Mouse (Mus musculus): ENCODE data around the gene Setd4. TPM values are rescaled to one million over a fixed set of nuclear protein-coding genes. Genes with fewer than 3 reads are reported as not detected.

Gene Setd4
- total RNA-seq (2012; rRNA removed) = 20.2 and 21.8 TPM in 2 replicates
- 23.0 and 29.7 TPM in 2 replicates for total RNA-seq (2014; rRNA removed)
- polyA plus RNA-seq (2012; ENCODE audit: insufficient read length, low read depth) = 24.6 and 32.6 TPM in 2 replicates

DNA sequence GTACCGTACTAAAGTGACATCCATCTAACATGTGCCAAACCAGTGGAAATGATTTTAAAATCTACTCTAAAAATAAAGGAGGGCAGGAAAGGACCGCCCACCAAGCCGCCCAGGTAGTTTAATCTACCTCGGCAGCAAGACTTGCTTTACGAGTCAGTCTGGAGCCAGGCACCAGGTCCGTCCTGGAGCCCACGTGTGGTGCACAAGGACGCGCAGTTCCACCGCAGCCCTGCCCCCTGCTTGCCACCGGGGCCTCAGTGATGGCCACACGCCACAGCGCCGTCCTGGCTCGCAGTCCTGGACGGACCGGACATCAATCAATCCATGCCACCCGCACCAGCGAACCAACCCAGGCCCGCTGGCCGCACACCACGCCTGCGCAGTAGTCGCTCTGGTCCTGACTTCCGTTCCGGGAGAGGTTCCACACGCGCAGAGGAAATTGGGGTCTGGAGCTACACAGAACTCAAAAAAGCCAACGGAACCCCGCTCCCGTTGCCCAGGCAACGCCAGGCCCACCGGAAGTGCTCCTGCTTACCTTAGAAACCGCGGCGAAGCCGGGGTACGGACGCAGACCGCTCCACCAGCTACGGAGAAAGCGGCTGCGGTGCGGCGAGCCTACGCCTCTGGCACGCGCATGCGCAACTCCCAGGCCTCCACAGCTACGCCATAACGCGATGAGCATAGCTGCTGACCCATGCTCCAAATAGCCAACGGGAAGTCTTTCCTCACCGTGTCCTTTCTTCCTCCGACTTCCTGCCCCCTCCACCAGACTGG, at the start of gene Setd4:
Gene Setd4 (minus strand): TSS at position 625 of the 774 bp plus-strand sequence.
- no peak for TF ChIP-seq USF2 (conservative IDR thresholded peaks at IDR 0.05; ENCODE audit: low read depth, low read length)
- TF ChIP-seq MXI1 (IDR thresholded peaks at IDR 0.05; ENCODE audit: low read depth, low read length) = peak; percentile 98
- TF ChIP-seq SIN3A (IDR thresholded peaks at IDR 0.05; ENCODE audit: low read length) = peak; percentile 95
- peak; percentile 77 for TF ChIP-seq BHLHE40 (IDR thresholded peaks at IDR 0.05; ENCODE audit: low read depth, low read length)
- no peak for TF ChIP-seq USF1 (IDR thresholded peaks at IDR 0.05; ENCODE audit: low read depth, low read length)
- TF ChIP-seq ZMIZ1 (IDR thresholded peaks at IDR 0.05; ENCODE audit: low read depth, low read length) = peak; percentile 97
- TF ChIP-seq IRF4 (IDR thresholded peaks at IDR 0.05; ENCODE audit: low read depth, low read length) = peak; percentile 92
- peak; percentile 89 for TF ChIP-seq TCF12 (IDR thresholded peaks at IDR 0.05; ENCODE audit: low read depth, low read length)
- TF ChIP-seq UBTF (IDR thresholded peaks at IDR 0.05; ENCODE audit: low read depth, low read length) = peak; percentile 77; the same call in 1 of the 2 replicates
- no peak for TF ChIP-seq JUN (IDR thresholded peaks at IDR 0.05; ENCODE audit: insufficient read depth, low read depth, low read length)
- no peak for TF ChIP-seq E2F4 (IDR thresholded peaks at IDR 0.05; ENCODE audit: insufficient replicate concordance, low read depth, low read length)
- peak; percentile 98 for TF ChIP-seq POLR2A (IDR thresholded peaks at IDR 0.05; ENCODE audit: low read depth, low read length)
- peak; percentile 90 for TF ChIP-seq MYC (IDR thresholded peaks at IDR 0.05; ENCODE audit: low read depth, low read length)
- TF ChIP-seq RCOR1 (conservative IDR thresholded peaks at IDR 0.05; ENCODE audit: low read depth, low read length) = no peak
- no peak for TF ChIP-seq CHD2 (IDR thresholded peaks at IDR 0.05; ENCODE audit: low read length)
- peak; percentile 89 for TF ChIP-seq POLR2AphosphoS2 (IDR thresholded peaks at IDR 0.05; ENCODE audit: low read depth, low read length)
- TF ChIP-seq ZNF384 (IDR thresholded peaks at IDR 0.05; ENCODE audit: low read depth, low read length) = no peak
- peak; percentile 79 for TF ChIP-seq HCFC1 (IDR thresholded peaks at IDR 0.05; ENCODE audit: low read depth, low read length)
- TF ChIP-seq ZC3H11A (IDR thresholded peaks at IDR 0.05; ENCODE audit: low read depth, low read length) = no peak
- TF ChIP-seq JUND (conservative IDR thresholded peaks at IDR 0.05; ENCODE audit: low read depth, low read length) = no peak
- TF ChIP-seq MAZ (IDR thresholded peaks at IDR 0.05; ENCODE audit: low read depth, low read length) = peak; percentile 38; the same call in 1 of the 2 replicates
- TF ChIP-seq NELFE (IDR thresholded peaks at IDR 0.05; ENCODE audit: low read depth, low read length) = peak; percentile 98
- peak; percentile 43; the same call in 1 of the 2 replicates for TF ChIP-seq ETS1 (conservative IDR thresholded peaks at IDR 0.05; ENCODE audit: low read depth, low read length)
- TF ChIP-seq RAD21 (IDR thresholded peaks at IDR 0.05; ENCODE audit: low read depth, low read length) = no peak
- TF ChIP-seq TBP (conservative IDR thresholded peaks at IDR 0.05; ENCODE audit: low read depth, low read length) = peak; percentile 75; the same call in 1 of the 2 replicates
- TF ChIP-seq MAX (IDR thresholded peaks at IDR 0.05; ENCODE audit: low read length) = peak; percentile 95
- TF ChIP-seq NRF1 (IDR thresholded peaks at IDR 0.05; ENCODE audit: low read depth, low read length) = peak; percentile 92
- no peak for TF ChIP-seq SMC3 (IDR thresholded peaks at IDR 0.05; ENCODE audit: low read depth, low read length)
- TF ChIP-seq ELF1 (IDR thresholded peaks at IDR 0.05; ENCODE audit: low read depth, low read length) = peak; percentile 88
- 0 out of 2 replicates have a peak, but pooled peaks have one; percentile 24 for TF ChIP-seq KAT2A (IDR thresholded peaks at IDR 0.05; ENCODE audit: insufficient replicate concordance, low read length)
- peak; percentile 48; the same call in 1 of the 2 replicates for TF ChIP-seq MEF2A (IDR thresholded peaks at IDR 0.05; ENCODE audit: borderline replicate concordance, low read depth, low read length)
- no peak for TF ChIP-seq CHD1 (IDR thresholded peaks at IDR 0.05; ENCODE audit: low read depth, low read length)
- peaks cover 4 to 24% of the 10 kb centered on the region in 2 experiments for H3K4me1 ChIP-seq (ENCODE audit: control insufficient read depth in 1 of 2, insufficient read depth in 2 of 2)
- peaks cover 2 to 25% of the 10 kb centered on the region in 2 experiments for H3K36me3 ChIP-seq (replicated peaks in 1 of 2; ENCODE audit: control insufficient read depth in 1 of 2, insufficient read depth in 1 of 2, low read length in 1 of 2)
- H3K9ac ChIP-seq (ENCODE audit: insufficient read depth, low read depth) = peak within 1 kb of the TSS; percentile 62
- in situ Hi-C loops (cut with MboI; ENCODE audit: low pct_ligation_motif_present, low pct_unique_long_range_greater_than_20kb, low sequenced_read_pairs) (loop anchor here (10.0 kb wide), 1 partner anchor 161 kb away; no protein-coding TSS in a partner anchor), dilution Hi-C loops (cut with MboI; ENCODE audit: extremely low pct_ligation_motif_present, extremely low pct_unique_long_range_greater_than_20kb, low sequenced_read_pairs) (no loop called here)
- H3K27ac ChIP-seq (ENCODE audit: insufficient read depth, low read depth) = peak within 1 kb of the TSS; percentile 46
- H3K4me2 ChIP-seq (ENCODE audit: insufficient read depth, low read depth, poor library complexity, severe bottlenecking) = peak within 1 kb of the TSS; percentile 66
- H3K79me2 ChIP-seq (replicated peaks; ENCODE audit: control insufficient read depth, extremely low read depth, insufficient read depth, poor library complexity, severe bottlenecking) = no peaks in the 10 kb centered on the region
- DNase-seq (ENCODE audit: extremely low read depth) = peak; percentile 95
- peak within 1 kb of the TSS; percentile 63 to 86 (median 82) for H3K4me3 ChIP-seq (replicated peaks in 1 of 3; ENCODE audit: low read depth in 2 of 3, low read length in 2 of 3, poor library complexity in 1 of 3)
- no peaks in the 10 kb centered on the region for H3K9me3 ChIP-seq (replicated peaks; ENCODE audit: low read length)
- no peaks in the 10 kb centered on the region for H3K27me3 ChIP-seq (replicated peaks)

Measured in CH12.LX (cell line).